8 mouse cellular contexts compared by ENCODE assay signal in the genomic region with DNA sequence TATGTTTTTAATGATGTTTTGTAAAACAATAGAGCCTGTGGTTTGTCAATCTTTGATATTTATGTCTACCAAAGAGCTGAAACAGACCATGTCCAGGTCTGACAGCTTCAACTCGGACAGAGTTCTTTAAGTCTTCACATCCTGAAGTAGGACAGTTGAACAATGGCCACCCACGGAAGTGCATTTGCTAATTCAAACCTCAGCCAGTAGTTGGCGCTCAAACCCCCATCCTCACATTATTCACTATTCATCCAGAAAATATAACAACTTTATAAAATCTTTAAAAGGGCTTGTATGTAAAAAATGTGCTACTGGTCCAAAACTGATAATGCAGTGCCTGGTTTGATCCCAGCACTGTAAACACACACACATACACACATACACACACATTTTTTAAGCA.
DNase-seq lines count a peak whose midpoint lies in the region; ATAC-seq and TF ChIP-seq lines count a peak whose summit lies in the region.

No protein-coding gene starts in this region.

- peak; percentile 23; the same call in 1 of the 2 replicates for TF ChIP-seq CTCF in cerebellum, adult 2 months (IDR thresholded peaks at IDR 0.05; ENCODE audit: borderline replicate concordance, insufficient read depth, low read depth, low read length)
- TF ChIP-seq CTCF in bone marrow, adult 2 months (IDR thresholded peaks at IDR 0.05; ENCODE audit: control insufficient read depth, insufficient read depth, low read length) = peak; percentile 34; the same call in 1 of the 2 replicates

- H3K4me2 ChIP-seq in limb, embryonic 11.5 days (ENCODE audit: low read depth, severe bottlenecking) = no peak overlapping the region
- H3K4me2 ChIP-seq in forebrain, embryonic 16.5 days (ENCODE audit: low read length) = no peak overlapping the region

- no peaks in the 10 kb centered on the region for H3K9me3 ChIP-seq in limb, embryonic 11.5 days (ENCODE audit: control insufficient read depth, low read length)
- H3K9me3 ChIP-seq in limb, embryonic 10.5 days (replicated peaks) = no peaks in the 10 kb centered on the region
- no peaks in the 10 kb centered on the region for H3K9me3 ChIP-seq in forebrain, embryonic 16.5 days (ENCODE audit: control insufficient read depth, low read length)

- ATAC-seq in limb, embryonic 11.5 days (ENCODE audit: insufficient number of reproducible peaks, low FRiP score, low TSS enrichment, low read depth) = no peak
- ATAC-seq in forebrain, embryonic 16.5 days = no peak

- no peaks in the 10 kb centered on the region for H3K36me3 ChIP-seq in limb, embryonic 11.5 days (ENCODE audit: control insufficient read depth, insufficient read depth, low read length)
- H3K36me3 ChIP-seq in limb, embryonic 10.5 days = no peaks in the 10 kb centered on the region
- no peaks in the 10 kb centered on the region for H3K36me3 ChIP-seq in splenic B cell, adult 2 months (ENCODE audit: control insufficient read depth, insufficient read depth, low read length, poor library complexity, severe bottlenecking)
- no peaks in the 10 kb centered on the region for H3K36me3 ChIP-seq in forebrain, embryonic 16.5 days (ENCODE audit: control insufficient read depth, insufficient read depth)

- TF ChIP-seq POLR2A in cerebellum, adult 2 months (IDR thresholded peaks at IDR 0.05; ENCODE audit: borderline replicate concordance, insufficient read depth, low read length) = no peak
- no peak for TF ChIP-seq POLR2A in bone marrow, adult 2 months (IDR thresholded peaks at IDR 0.05; ENCODE audit: borderline replicate concordance, control insufficient read depth, low read depth, low read length)

- H3K9ac ChIP-seq in limb, embryonic 11.5 days (ENCODE audit: low read length) = no peak overlapping the region
- H3K9ac ChIP-seq in forebrain, embryonic 16.5 days (replicated peaks; ENCODE audit: low read depth, low read length) = no peak overlapping the region

- 59% methylated on average over 3 of the region's 3 CpGs for WGBS in cerebellum, adult 2 months
- 72% methylated on average over 3 of the region's 3 CpGs for WGBS in limb, embryonic 11.5 days
- WGBS in limb, embryonic 10.5 days = 68% methylated on average over 3 of the region's 3 CpGs
- 38% methylated on average over 3 of the region's 3 CpGs for WGBS in bone marrow, adult 2 months
- 45% methylated on average over 3 of the region's 3 CpGs for WGBS in forebrain, embryonic 16.5 days

- H3K27ac ChIP-seq in cerebellum, adult 2 months (ENCODE audit: insufficient read depth, low read length) = no peak overlapping the region
- H3K27ac ChIP-seq in limb, embryonic 11.5 days (replicated peaks; ENCODE audit: low read depth, low read length) = no peak overlapping the region
- H3K27ac ChIP-seq in limb, embryonic 10.5 days = no peak overlapping the region
- H3K27ac ChIP-seq in bone marrow, adult 2 months (ENCODE audit: control insufficient read depth, insufficient read depth, low read depth, low read length, poor library complexity) = no peak overlapping the region
- H3K27ac ChIP-seq in forebrain, embryonic 16.5 days (ENCODE audit: low read length) = no peak overlapping the region

- H3K27me3 ChIP-seq in cerebellum, adult 2 months (ENCODE audit: control insufficient read depth, insufficient read depth, low read length) = no peaks in the 10 kb centered on the region
- no peaks in the 10 kb centered on the region for H3K27me3 ChIP-seq in limb, embryonic 11.5 days (ENCODE audit: control insufficient read depth, insufficient read depth, low read length)
- no peaks in the 10 kb centered on the region for H3K27me3 ChIP-seq in limb, embryonic 10.5 days (ENCODE audit: low read depth, poor library complexity, severe bottlenecking)
- no peaks in the 10 kb centered on the region for H3K27me3 ChIP-seq in splenic B cell, adult 2 months (ENCODE audit: control insufficient read depth, insufficient read depth, low read length, poor library complexity, severe bottlenecking)
- H3K27me3 ChIP-seq in forebrain, embryonic 16.5 days (replicated peaks; ENCODE audit: control insufficient read depth, insufficient read depth, low read length) = no peaks in the 10 kb centered on the region

- H3K4me1 ChIP-seq in cerebellum, adult 2 months (ENCODE audit: control insufficient read depth, insufficient read depth, low read length) = peaks cover 3% of the 10 kb centered on the region; the same call in 1 of the 2 replicates
- H3K4me1 ChIP-seq in limb, embryonic 11.5 days (ENCODE audit: control insufficient read depth, insufficient read depth, low read length) = no peaks in the 10 kb centered on the region
- peaks cover 5% of the 10 kb centered on the region for H3K4me1 ChIP-seq in limb, embryonic 10.5 days
- H3K4me1 ChIP-seq in bone marrow, adult 2 months (ENCODE audit: control insufficient read depth, insufficient read depth, low read length) = no peaks in the 10 kb centered on the region
- peaks cover 12% of the 10 kb centered on the region for H3K4me1 ChIP-seq in forebrain, embryonic 16.5 days (replicated peaks; ENCODE audit: control insufficient read depth, insufficient read depth, low read length)

- DNase-seq in cerebellum, adult 2 months = no peak
- no peak for DNase-seq in cerebellum, adult 9-11 months
- DNase-seq in limb, embryonic 11.5 days (ENCODE audit: low spot score) = peak; percentile 34
- no peak for DNase-seq in limb, embryonic 10.5 days (ENCODE audit: low spot score)
- peak; percentile 35 for DNase-seq in splenic B cell, adult 2 months (ENCODE audit: low read depth, low spot score)
- DNase-seq in layer of hippocampus, adult 8-10 months (ENCODE audit: low spot score in 2 of 2) = no peak

- H3K4me3 ChIP-seq in cerebellum, adult 2 months (replicated peaks; ENCODE audit: insufficient read depth, low read depth, low read length) = no peak overlapping the region
- no peak overlapping the region for H3K4me3 ChIP-seq in limb, embryonic 11.5 days (ENCODE audit: low read depth, low read length)
- H3K4me3 ChIP-seq in limb, embryonic 10.5 days = no peak overlapping the region
- no peak overlapping the region for H3K4me3 ChIP-seq in bone marrow, adult 2 months (replicated peaks; ENCODE audit: control insufficient read depth, low read depth, low read length)
- H3K4me3 ChIP-seq in forebrain, embryonic 16.5 days (replicated peaks; ENCODE audit: low read length) = no peak overlapping the region

Comparison
In these comparisons a context has a peak if more than half of its experiments do, and no peak if none do; other contexts are left out.
1. DNase-seq: peak in limb, embryonic 11.5 days (single experiment) and splenic B cell, adult 2 months (single experiment); none in cerebellum, adult 2 months (0 of 2), cerebellum, adult 9-11 months (single experiment), limb, embryonic 10.5 days (single experiment) and layer of hippocampus, adult 8-10 months (0 of 2).